Mouse (Mus musculus) embryonic fibroblast, embryonic 13.5 days (primary cell): ENCODE measurements around the gene Ndufaf2. TPM values are rescaled to one million over a fixed set of nuclear protein-coding genes. Genes with fewer than 3 reads are reported as not detected.
A peak's percentile ranks its signal among the peaks of the same experiment; 100 is the strongest.

Experiments
- H3K27ac ChIP-seq: 2 replicates; pipeline ENCODE4 v1.5.1; 2012; ENCODE audit warnings: low read length, control low read depth, inconsistent platforms; ENCODE audit not compliant: insufficient read depth
- H3K4me1 ChIP-seq: 2 replicates; pipeline ENCODE4 v1.6.1; 2011; ENCODE audit warnings: low read length; ENCODE audit not compliant: control insufficient read depth, insufficient read depth
- H3K4me3 ChIP-seq: 2 replicates; pipeline ENCODE4 v1.5.1; 2011; ENCODE audit warnings: mild to moderate bottlenecking, control low read depth, low read length; ENCODE audit not compliant: insufficient read depth
- CTCF ChIP-seq: IDR thresholded peaks from 2 replicates; pipeline ENCODE4 v1.5.1; 2011; ENCODE audit warnings: mild to moderate bottlenecking, control low read depth, low read length, moderate library complexity, borderline replicate concordance; ENCODE audit not compliant: insufficient read depth
- POLR2A ChIP-seq: IDR thresholded peaks from 2 replicates; pipeline ENCODE4 v1.6.1; 2011; ENCODE audit warnings: low read depth, mild to moderate bottlenecking, control low read depth, low read length, moderate library complexity
- polyA plus RNA-seq: library from polyadenylated mRNA; stranded (reverse); fragments of >200 nt; gene quantifications from 2 replicates; pipeline ENCODE4 v1.2.4, GENCODE M21; 2011; ENCODE audit warnings: low read depth; ENCODE audit not compliant: missing spikeins, insufficient read length

Gene Ndufaf2
- polyA plus RNA-seq, 1 experiment, result 52.6 TPM

DNA sequence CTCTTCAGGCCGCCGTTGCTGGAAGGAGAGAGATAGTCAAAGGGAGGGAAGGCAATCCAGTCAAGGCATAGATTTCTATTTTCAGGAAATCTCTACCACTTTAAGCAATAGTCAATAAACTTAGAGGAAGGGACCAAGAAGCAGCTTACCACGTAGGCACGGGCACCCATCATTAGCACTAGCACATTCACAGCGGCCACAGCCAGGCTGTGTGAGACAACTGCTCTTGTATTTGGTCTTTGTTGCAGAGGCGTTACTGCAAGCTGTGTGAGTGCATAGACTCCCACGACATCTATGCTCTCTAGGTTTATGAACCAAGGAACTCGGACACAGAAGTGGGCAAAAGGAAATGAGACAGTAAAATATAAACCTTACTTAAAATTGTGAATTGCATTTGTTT, 14.3 kb downstream of the Ndufaf2 start:
- no peak overlapping the region for H3K27ac ChIP-seq
- TF ChIP-seq POLR2A (no peak), CTCF (no peak)
- H3K4me3 ChIP-seq, result no peak overlapping the region
- no peaks in the 10 kb centered on the region for H3K4me1 ChIP-seq

DNA sequence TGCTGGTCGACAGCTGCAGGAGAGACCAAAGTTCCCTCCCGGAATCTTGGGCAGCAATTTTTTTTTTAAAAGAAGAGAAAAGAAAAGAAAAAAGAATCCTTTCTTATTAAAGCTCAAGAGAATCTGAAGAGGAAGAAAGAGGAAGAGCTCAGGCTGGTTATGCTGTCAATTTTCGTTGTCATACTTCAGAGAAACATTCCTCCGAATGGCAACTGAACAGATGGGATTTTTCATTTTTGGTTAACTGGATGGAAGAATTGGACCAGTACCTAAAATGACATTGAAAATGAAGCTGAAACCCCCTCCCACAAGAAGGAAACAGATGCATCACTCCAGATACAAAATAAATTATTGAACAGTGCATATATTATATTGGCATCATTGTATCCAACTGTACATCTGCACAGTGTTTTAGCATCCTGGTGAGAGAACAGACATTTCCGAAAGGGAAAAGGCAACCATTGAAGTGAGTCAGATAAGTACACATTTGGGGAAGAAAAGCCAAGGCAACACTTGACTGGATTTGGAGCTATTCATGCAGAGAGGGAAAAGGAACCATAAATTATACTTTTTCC, 19.9 kb downstream of the Ndufaf2 start:
- TF ChIP-seq CTCF, result no peak
- no peak for TF ChIP-seq POLR2A
- H3K27ac ChIP-seq, result no peak overlapping the region
- H3K4me3 ChIP-seq, result no peak overlapping the region
- H3K4me1 ChIP-seq, result no peaks in the 10 kb centered on the region

DNA sequence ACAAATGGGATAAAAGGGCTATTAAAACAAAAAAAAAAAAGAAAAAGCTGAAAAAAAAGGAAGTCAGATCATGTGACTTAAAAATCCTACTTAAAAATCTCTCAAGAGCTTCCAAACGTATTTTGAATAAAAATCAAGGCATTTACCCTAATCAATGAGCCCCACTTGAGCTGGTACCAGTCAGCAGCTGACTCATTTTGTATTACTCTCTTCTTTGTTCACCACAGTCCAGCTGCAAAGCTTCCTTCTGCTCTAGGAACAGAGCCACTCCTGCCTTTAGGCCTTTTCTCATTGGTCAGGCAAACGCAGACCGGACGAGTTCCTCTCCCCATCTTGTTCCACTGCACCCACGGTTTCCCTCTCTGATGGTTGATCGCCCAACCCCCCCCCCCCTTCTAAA, 22.8 kb downstream of the Ndufaf2 start:
- H3K27ac ChIP-seq, result no peak overlapping the region
- TF ChIP-seq POLR2A (no peak), CTCF (no peak)
- no peaks in the 10 kb centered on the region; the same call in 1 of the 2 replicates for H3K4me1 ChIP-seq
- H3K4me3 ChIP-seq, result no peak overlapping the region

DNA sequence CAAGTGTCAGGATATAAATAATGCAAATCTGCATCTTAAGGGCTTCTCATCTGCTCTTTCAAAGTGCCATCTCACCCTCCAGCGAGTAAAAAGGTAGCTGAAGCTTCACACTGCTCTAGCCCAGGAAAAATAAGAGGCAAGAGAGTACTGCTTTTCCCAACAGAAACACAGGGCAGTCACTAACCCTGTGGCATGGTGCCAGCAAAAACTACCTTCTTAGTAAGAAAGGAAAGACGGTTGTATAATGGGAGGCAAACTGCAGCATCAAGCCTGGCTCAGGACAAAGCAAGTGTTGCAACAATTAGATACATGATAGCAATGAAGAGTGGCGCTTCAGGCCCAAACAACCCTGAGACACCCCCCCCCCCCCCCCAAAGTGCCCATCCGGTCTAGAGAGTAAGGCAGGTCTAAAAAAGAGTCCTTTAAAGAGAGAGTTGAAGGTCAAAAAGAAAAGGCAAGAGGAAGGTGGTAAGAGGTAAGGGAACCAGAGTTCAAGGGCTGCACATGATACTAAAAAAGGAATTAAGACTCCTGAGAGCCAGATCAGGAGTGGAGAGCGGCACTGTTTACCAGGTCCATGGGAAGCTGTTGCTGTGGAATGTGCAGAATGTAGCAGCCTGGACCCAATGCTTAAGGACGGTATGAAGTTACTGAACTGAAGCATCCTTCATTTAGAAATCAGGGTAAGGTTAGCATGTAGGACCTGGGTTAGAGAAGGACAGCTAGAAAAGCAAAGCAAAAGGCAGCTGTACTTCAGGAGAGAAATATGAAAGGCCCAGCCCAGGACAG, 26.2 kb downstream of the Ndufaf2 start:
- H3K4me1 ChIP-seq, result no peaks in the 10 kb centered on the region; the same call in 1 of the 2 replicates
- no peak for TF ChIP-seq POLR2A
- no peak overlapping the region for H3K27ac ChIP-seq
- no peak overlapping the region for H3K4me3 ChIP-seq

DNA sequence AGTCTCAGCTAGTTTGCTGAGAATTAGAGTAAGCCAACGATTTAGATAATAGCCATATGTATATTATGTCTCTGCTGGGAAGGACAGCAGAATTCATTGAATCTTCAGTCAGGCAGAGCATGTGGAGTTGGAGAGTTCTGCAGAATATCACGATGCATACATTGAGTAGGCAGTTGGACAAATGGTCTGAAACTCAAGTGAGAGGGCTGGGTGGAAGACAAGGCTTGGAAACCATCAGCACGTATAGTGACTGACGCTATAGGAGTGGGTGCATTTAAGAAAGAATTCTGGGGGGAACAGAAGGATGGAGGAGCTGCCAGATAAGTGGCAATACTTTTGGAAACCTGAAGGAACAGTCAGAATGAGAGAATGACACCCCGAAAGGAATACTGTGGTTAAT, 27.7 kb downstream of the Ndufaf2 start:
- Histone ChIP-seq H3K4me1 (no peaks in the 10 kb centered on the region; the same call in 1 of the 2 replicates), H3K4me3 (no peak overlapping the region), H3K27ac (no peak overlapping the region)
- TF ChIP-seq POLR2A, result no peak
- no peak for TF ChIP-seq CTCF

DNA sequence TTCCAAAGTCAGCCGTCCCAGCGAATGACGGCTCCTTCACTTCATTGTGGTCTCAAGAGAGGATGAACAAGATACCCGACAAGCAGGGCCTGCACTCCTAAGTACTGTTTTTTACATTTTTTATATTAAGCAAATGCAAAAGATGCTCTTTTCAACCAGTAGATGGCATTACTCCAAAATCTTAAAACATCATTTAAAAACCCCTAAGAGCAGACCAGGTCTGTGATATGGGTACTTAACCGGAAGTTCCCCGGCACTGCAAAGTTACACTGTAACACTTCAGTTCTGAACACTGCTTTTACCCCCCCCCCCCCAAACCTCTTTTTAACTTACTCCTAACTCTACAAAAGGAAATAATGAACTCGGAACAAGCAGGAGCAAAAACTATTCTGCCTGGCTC, 29.4 kb downstream of the Ndufaf2 start:
- TF ChIP-seq CTCF, result no peak
- no peak for TF ChIP-seq POLR2A
- H3K27ac ChIP-seq, result no peak overlapping the region
- no peak overlapping the region for H3K4me3 ChIP-seq
- H3K4me1 ChIP-seq, result no peaks in the 10 kb centered on the region; the same call in 1 of the 2 replicates

DNA sequence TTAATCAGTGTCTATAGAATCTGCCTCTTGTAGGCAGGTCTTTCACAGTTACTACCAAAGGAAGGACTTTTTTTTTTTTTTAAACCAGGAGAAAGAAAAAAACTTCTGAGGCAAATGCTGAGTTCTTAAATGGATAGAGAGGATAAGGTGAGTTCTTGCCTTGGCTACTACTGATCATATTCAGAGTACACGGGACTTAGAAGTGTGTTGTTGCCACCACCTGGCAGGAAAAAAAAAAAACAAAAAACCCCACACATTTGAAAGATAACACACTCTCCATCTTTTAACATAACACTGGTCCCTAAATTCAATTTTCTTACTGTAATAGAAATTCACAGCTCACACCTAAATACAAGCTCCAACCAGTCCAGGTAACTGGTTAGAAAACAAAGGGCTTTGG, 30.5 kb downstream of the Ndufaf2 start:
- Histone ChIP-seq H3K4me3 (no peak overlapping the region), H3K4me1 (no peaks in the 10 kb centered on the region; the same call in 1 of the 2 replicates), H3K27ac (no peak overlapping the region)
- TF ChIP-seq CTCF (no peak), POLR2A (no peak)

DNA sequence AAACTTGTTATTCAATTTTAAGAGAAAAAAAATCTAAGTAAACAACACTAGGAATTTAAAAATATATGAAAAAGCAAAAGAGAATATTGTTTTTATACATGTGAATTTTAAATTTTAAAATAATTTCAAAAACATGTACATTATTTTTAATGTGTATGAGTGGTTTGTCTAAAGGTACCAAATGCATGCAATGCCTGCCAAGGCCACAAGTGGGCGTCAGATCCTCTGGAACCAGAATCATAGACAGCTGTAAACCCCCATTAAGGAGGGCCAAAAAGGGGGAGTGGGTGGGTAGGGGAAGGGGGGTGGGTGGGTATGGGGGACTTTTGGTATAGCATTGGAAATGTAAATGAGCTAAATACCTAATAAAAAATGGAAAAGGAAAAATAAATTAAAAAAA, 31.3 kb downstream of the Ndufaf2 start:
- no peaks in the 10 kb centered on the region; the same call in 1 of the 2 replicates for H3K4me1 ChIP-seq

DNA sequence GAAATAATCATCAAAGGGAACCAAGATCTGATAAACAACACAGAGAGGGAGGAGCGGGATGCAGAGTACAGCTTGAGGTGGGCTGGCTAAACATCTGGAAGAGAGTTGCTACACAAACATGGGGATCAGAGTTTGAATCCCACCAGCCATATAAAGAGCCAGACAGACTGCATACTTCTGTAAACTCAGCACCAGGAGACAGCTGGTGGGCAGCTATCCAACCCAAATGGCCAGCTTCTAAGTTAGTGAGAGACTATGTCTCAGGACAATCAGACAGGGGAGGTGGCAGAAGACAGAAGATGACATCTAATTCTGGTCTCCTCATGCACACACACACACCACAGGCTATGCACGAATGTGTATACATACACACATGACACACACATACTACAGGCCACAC, 32.2 kb downstream of the Ndufaf2 start:
- Histone ChIP-seq H3K4me1 (no peaks in the 10 kb centered on the region), H3K4me3 (no peak overlapping the region), H3K27ac (no peak overlapping the region)
- TF ChIP-seq CTCF (no peak), POLR2A (no peak)

More for the DNA sequence above, 31.3 kb downstream of the Ndufaf2 start:
- TF ChIP-seq POLR2A (no peak), CTCF (peak; percentile 47; the same call in 1 of the 2 replicates)
- H3K4me3 ChIP-seq, result no peak overlapping the region
- no peak overlapping the region for H3K27ac ChIP-seq

DNA sequence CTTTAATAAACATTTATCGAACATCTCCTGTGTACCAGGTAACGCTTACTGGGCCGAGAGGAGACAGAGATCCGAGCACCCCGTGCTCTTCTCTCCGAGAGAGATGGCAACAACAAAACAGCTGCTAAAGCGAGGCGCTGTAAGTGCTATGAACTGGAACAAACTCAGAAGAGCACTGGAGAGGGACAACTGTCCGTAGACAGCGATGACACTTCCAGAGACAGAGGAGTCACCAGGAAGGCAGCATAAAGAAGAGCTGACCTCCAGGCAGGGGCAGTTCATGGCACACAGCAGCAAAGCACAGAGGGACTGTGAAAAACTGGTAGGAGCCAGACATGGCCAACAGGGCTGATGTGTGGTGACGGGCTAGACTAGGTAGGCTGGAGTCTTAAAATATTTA, 34.3 kb downstream of the Ndufaf2 start:
- H3K4me3 ChIP-seq, result no peak overlapping the region
- no peaks in the 10 kb centered on the region for H3K4me1 ChIP-seq
- TF ChIP-seq POLR2A, result no peak
- TF ChIP-seq CTCF, result no peak
- H3K27ac ChIP-seq, result no peak overlapping the region
